Mouse (Mus musculus) gastrocnemius, adult 2 months (tissue): Measurements from ENCODE around the gene Gm8159. TPM values are rescaled to one million over a fixed set of nuclear protein-coding genes. Genes with fewer than 3 reads are reported as not detected.
"Not testable (repeated sequence)": the region's sequence is repeated elsewhere in the genome, so short reads cannot be mapped to it uniquely, and the experiment has no call there.

Experiments
- DNase-seq: peaks from one replicate; pipeline ENCODE4 v3.0.0; 2022
- H3K27ac ChIP-seq: fragments of 200-600 bp; 2 replicates; pipeline ENCODE4 v1.8.1; 2022; ENCODE audit warnings: mild to moderate bottlenecking
- H3K4me3 ChIP-seq: fragments of 200-600 bp; 2 replicates; pipeline ENCODE4 v1.8.1; 2022; ENCODE audit warnings: mild to moderate bottlenecking, moderate library complexity
- CTCF ChIP-seq: fragments of 200-600 bp; IDR thresholded peaks from 2 replicates; pipeline ENCODE4 v1.8.1; 2022; ENCODE audit warnings: antibody characterized with exemption, mild to moderate bottlenecking, moderate library complexity
- intact Hi-C: fragments of 180-260 bp; cut with DNase I; formaldehyde crosslinking; loops from one replicate; pipeline ENCODE4 v1.15.1; 2025
- long read RNA-seq, 2 experiments: library from polyadenylated mRNA; stranded (forward); transcript quantifications; one replicate each; pipeline ENCODE4 v2.0.0; 2021
- total RNA-seq, 2 experiments: library from RNA; stranded (reverse); gene quantifications; 2 replicates each; pipeline ENCODE4 v1.2.3; 2021

Gene Gm8159
- total RNA-seq = not detected
- long read RNA-seq, experiment 1 = 0 reads
- long read RNA-seq, experiment 2 = 0 reads

GRCm38 (mm10) chr14:4632052-4632451 is at the start of gene Gm8159:
Gene Gm8159 (plus strand): TSS chr14:4632352.
- H3K4me3 ChIP-seq, DNase-seq, H3K27ac ChIP-seq, intact Hi-C loops: not testable (repeated sequence)

DNA sequence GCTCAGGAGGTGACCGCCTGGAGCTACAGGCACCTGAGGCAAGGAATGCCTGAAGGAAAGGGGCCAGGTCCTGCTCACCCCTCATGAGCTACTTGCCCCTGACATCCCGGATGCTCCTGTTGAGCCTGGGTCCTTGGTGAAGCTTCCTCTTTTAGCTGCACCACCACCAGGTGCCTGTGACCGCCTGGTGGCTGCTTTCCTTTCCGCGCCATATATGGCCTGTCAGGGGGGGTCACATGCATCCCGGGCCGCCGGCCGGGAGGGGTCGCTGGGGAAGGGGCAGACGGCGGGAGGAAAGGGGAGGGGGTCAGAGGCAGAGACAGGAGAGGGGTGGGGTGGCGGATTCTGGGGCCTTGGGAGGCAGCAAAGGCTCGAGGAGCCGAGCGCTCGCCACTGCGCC is 17.2 kb downstream of the Gm8159 start:
- intact Hi-C loops, H3K27ac ChIP-seq, H3K4me3 ChIP-seq: not testable (repeated sequence)
- peak; percentile 13 for DNase-seq

DNA sequence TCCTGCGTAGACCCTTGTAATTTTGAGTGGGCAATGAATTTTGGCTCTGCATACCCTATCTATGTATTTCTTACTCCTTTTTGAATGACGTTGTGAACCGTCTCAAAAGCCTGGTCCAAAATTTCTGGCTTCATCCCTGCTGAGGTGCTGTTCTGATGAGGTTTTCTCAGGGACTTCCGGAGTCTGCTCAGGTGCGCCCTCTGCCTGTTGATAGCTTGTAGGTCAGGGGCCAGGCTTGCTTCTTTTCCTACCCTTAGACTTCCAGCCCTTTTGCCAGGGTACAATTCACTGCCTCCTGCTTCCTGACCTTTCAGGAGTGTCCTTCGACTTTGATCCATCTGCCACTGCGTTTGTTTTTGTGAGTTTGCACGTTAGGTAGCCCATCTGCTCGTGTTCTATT is 18.2 kb downstream of the Gm8159 start:
- DNase-seq, H3K4me3 ChIP-seq, intact Hi-C loops, H3K27ac ChIP-seq: not testable (repeated sequence)
- peak; percentile 10; the same call in 1 of the 2 replicates for TF ChIP-seq CTCF

GRCm38 (mm10) chr14:4663892-4664291 is 31.7 kb downstream of the Gm8159 start, which contains the start of gene Gm3239:
Gene Gm3239 (plus strand): TSS chr14:4664192.
- intact Hi-C loops, H3K4me3 ChIP-seq, H3K27ac ChIP-seq, DNase-seq: not testable (repeated sequence)

Other genes with a start within 250 kb of the Gm8159 start
- not detected for gene Gm3159, start 234.8 kb upstream of the Gm8159 start, total RNA-seq
- gene Gm3164, start 216.9 kb upstream of the Gm8159 start, total RNA-seq = under 1 TPM in 1 of 2 experiments, not detected in 1; 0.26 TPM
- gene Gm3173, start 201.4 kb upstream of the Gm8159 start, total RNA-seq = not detected
- not detected for gene Gm3182, start 150.6 kb upstream of the Gm8159 start, total RNA-seq
- not detected for gene Gm3047, start 76.9 kb upstream of the Gm8159 start, total RNA-seq
- gene Gm3239, start 31.8 kb downstream of the Gm8159 start, total RNA-seq = not detected
- not detected for gene Gm7876, start 76.9 kb downstream of the Gm8159 start, total RNA-seq
- gene Gm3252, start 94.4 kb downstream of the Gm8159 start, total RNA-seq = not detected
- not detected for gene Gm9602, start 144.0 kb downstream of the Gm8159 start, total RNA-seq
- gene Gm3269, start 205.8 kb downstream of the Gm8159 start, total RNA-seq = not detected
- gene Gm3264, start 223.2 kb downstream of the Gm8159 start, total RNA-seq = under 1 TPM in 1 of 2 experiments, not detected in 1; 0.84 TPM